Mouse (Mus musculus) liver, postnatal 0 days (tissue): ENCODE results near the gene Erf.

ENCODE experiments used
- CTCF ChIP-seq: sonication (generic); IDR thresholded peaks from 2 replicates; pipeline ENCODE4 v1.5.1; 2016; ENCODE audit warnings: antibody characterized with exemption, low read depth
- EP300 ChIP-seq: IDR thresholded peaks from 2 replicates; pipeline ENCODE4 v1.6.1; 2016; ENCODE audit warnings: antibody characterized with exemption, low read depth, mild to moderate bottlenecking

- TF ChIP-seq CTCF: no peak
- no peak for TF ChIP-seq EP300
These were observed 40.1 kb downstream of the Erf start for GRCm38 (mm10) chr7:25210482-25210881.
